Comparison of ENCODE assay signal across 8 mouse cellular contexts in genomic region chr10:70599925-70600305, GRCm38 (mm10). TPM values are rescaled to one million over a fixed set of nuclear protein-coding genes. Genes with fewer than 3 reads are reported as not detected.
DNase-seq lines count a peak whose midpoint lies in the region; ATAC-seq and TF ChIP-seq lines count a peak whose summit lies in the region.

No protein-coding gene starts in this region.

- H3K4me1 ChIP-seq in embryonic facial prominence, embryonic 13.5 days, result peaks cover 13% of the 10 kb centered on the region
- H3K4me1 ChIP-seq in hindbrain, embryonic 15.5 days (replicated peaks), result peaks cover 24% of the 10 kb centered on the region
- no peaks in the 10 kb centered on the region; the same call in 1 of the 2 replicates for H3K4me1 ChIP-seq in midbrain, postnatal 0 days (ENCODE audit: insufficient read depth, low read length)

- H3K36me3 ChIP-seq in embryonic facial prominence, embryonic 13.5 days, result no peaks in the 10 kb centered on the region
- H3K36me3 ChIP-seq in hindbrain, embryonic 15.5 days, result no peaks in the 10 kb centered on the region
- H3K36me3 ChIP-seq in midbrain, postnatal 0 days (ENCODE audit: insufficient read depth, low read length), result no peaks in the 10 kb centered on the region

- TF ChIP-seq CTCF in left cerebral cortex, adult 2 months (IDR thresholded peaks at IDR 0.05), result no peak
- TF ChIP-seq CTCF in midbrain, postnatal 0 days (IDR thresholded peaks at IDR 0.05), result no peak

- H3K27me3 ChIP-seq in embryonic facial prominence, embryonic 13.5 days, result peaks cover 38% of the 10 kb centered on the region
- no peaks in the 10 kb centered on the region for H3K27me3 ChIP-seq in hindbrain, embryonic 15.5 days
- H3K27me3 ChIP-seq in midbrain, postnatal 0 days (ENCODE audit: insufficient read depth, low read length), result no peaks in the 10 kb centered on the region

- H3K9me3 ChIP-seq in embryonic facial prominence, embryonic 13.5 days, result no peaks in the 10 kb centered on the region
- H3K9me3 ChIP-seq in hindbrain, embryonic 15.5 days, result no peaks in the 10 kb centered on the region
- no peaks in the 10 kb centered on the region; the same call in 1 of the 2 replicates for H3K9me3 ChIP-seq in midbrain, postnatal 0 days (ENCODE audit: low read length)

- H3K4me2 ChIP-seq in embryonic facial prominence, embryonic 13.5 days, result peak overlapping the region; percentile 97
- peak overlapping the region; percentile 85 for H3K4me2 ChIP-seq in hindbrain, embryonic 15.5 days
- peak overlapping the region; percentile 91 for H3K4me2 ChIP-seq in midbrain, postnatal 0 days (ENCODE audit: low read depth, low read length, poor library complexity, severe bottlenecking)

- 1% methylated on average over 28 of the region's 28 CpGs for WGBS in embryonic facial prominence, embryonic 13.5 days
- WGBS in hindbrain, embryonic 15.5 days, result 0% methylated on average over 28 of the region's 28 CpGs
- 1% methylated on average over 27 of the region's 28 CpGs for WGBS in midbrain, postnatal 0 days

- peak; percentile 49; the same call in 1 of the 2 replicates for ATAC-seq in embryonic facial prominence, embryonic 13.5 days (ENCODE audit: insufficient number of reproducible peaks, insufficient read depth, low FRiP score, low TSS enrichment, low read depth)
- peak; percentile 46 for ATAC-seq in hindbrain, embryonic 15.5 days (ENCODE audit: low FRiP score, low read depth)
- peak; percentile 42 for ATAC-seq in midbrain, postnatal 0 days (ENCODE audit: low FRiP score)
- no peak for ATAC-seq in granulocyte monocyte progenitor cell, adult 5-6 weeks (replicated peaks; ENCODE audit: poor library complexity, severe bottlenecking)

- H3K4me3 ChIP-seq in left cerebral cortex, adult 2 months, result peak overlapping the region; percentile 95
- peak overlapping the region; percentile 72 for H3K4me3 ChIP-seq in embryonic facial prominence, embryonic 13.5 days
- peak overlapping the region; percentile 77 for H3K4me3 ChIP-seq in hindbrain, embryonic 15.5 days
- peak overlapping the region; percentile 74 for H3K4me3 ChIP-seq in midbrain, postnatal 0 days (ENCODE audit: low read depth, low read length)

- intact Hi-C loops in left cerebral cortex, adult 2 months (cut with DNase I), result loop anchor here (1.0 to 10.0 kb wide), 6 partner anchors 37 to 615 kb away; no protein-coding TSS in a partner anchor
- intact Hi-C loops in left cerebral cortex, postnatal 10 days (cut with DNase I), result loop anchor here (5.0 kb wide), 2 partner anchors 117 to 212 kb away; no protein-coding TSS in a partner anchor

- peak overlapping the region; percentile 62 for H3K9ac ChIP-seq in embryonic facial prominence, embryonic 13.5 days
- H3K9ac ChIP-seq in hindbrain, embryonic 15.5 days, result peak overlapping the region; percentile 84
- peak overlapping the region; percentile 97 for H3K9ac ChIP-seq in midbrain, postnatal 0 days (replicated peaks; ENCODE audit: low read length, poor library complexity, severe bottlenecking)

- no peak for DNase-seq in left cerebral cortex, adult 2 months (ENCODE audit: extremely low spot score in 1 of 2, low spot score in 2 of 2)
- DNase-seq in left cerebral cortex, postnatal 10 days (ENCODE audit: extremely low spot score in 1 of 2, low spot score in 2 of 2), result no peak
- DNase-seq in midbrain, postnatal 0 days (ENCODE audit: low spot score), result peak; percentile 50
- DNase-seq in urinary bladder, postnatal 10 days (ENCODE audit: low spot score), result no peak
- DNase-seq in kidney, adult 9 months, result no peak

- peak overlapping the region; percentile 97 for H3K27ac ChIP-seq in left cerebral cortex, adult 2 months
- 0 out of 2 replicates have a peak overlapping the region, but pooled peaks have one; percentile 16 for H3K27ac ChIP-seq in embryonic facial prominence, embryonic 13.5 days
- H3K27ac ChIP-seq in hindbrain, embryonic 15.5 days (replicated peaks), result peak overlapping the region; percentile 97
- H3K27ac ChIP-seq in midbrain, postnatal 0 days (ENCODE audit: low read depth, low read length), result peak overlapping the region; percentile 97

RNA-seq across cellular contexts. Expression of gene Phyhipl, which starts 55.9 kb away (rescaled TPM):
- total RNA-seq in left cerebral cortex, adult 2 months (2021), result 100 to 1,000 TPM; 212 to 221 TPM
- total RNA-seq in left cerebral cortex, postnatal 10 days (2021), result 100 to 1,000 TPM; 209 to 221 TPM
- polyA plus RNA-seq in embryonic facial prominence, embryonic 13.5 days (2015; fragmentation: Nextera tagmentation; extraction: Ambion mirVana), result 4.5 and 5.0 TPM in 2 replicates
- 293 and 310 TPM in 2 replicates for polyA plus RNA-seq in hindbrain, embryonic 15.5 days (2015; fragmentation: Nextera tagmentation; extraction: Ambion mirVana)
- 38.5 and 55.4 TPM in 2 replicates for total RNA-seq in midbrain, postnatal 0 days (2014; rRNA removed)
- polyA plus RNA-seq in midbrain, postnatal 0 days (2015; fragmentation: Nextera tagmentation; extraction: Ambion mirVana), result 307 and 323 TPM in 2 replicates
- not detected in 2 replicates for total RNA-seq in granulocyte monocyte progenitor cell, adult 5-6 weeks (2014; fragmentation: Nextera tagmentation)
- not detected in 2 replicates for total RNA-seq in granulocyte monocyte progenitor cell, adult 5-6 weeks (2017)

Comparison
In these comparisons a context has a peak if more than half of its experiments do, and no peak if none do; other contexts are left out.
1. H3K27ac ChIP-seq: peak in every context shown above with its lines; median percentile 97 in left cerebral cortex, adult 2 months; 97 in hindbrain, embryonic 15.5 days; 97 in midbrain, postnatal 0 days; 16 in embryonic facial prominence, embryonic 13.5 days.
2. RNA of gene Phyhipl, which starts 55.9 kb away (total RNA-seq): 209 to 221 TPM in left cerebral cortex, postnatal 10 days, 212 to 221 TPM in left cerebral cortex, adult 2 months and 38.5 to 55.4 TPM in midbrain, postnatal 0 days; not detected in granulocyte monocyte progenitor cell, adult 5-6 weeks; every median in the first group is over 10 times any median in the second.
3. Peak in every context shown above with its lines, with median percentiles within 50 percentile points of each other: H3K4me3 ChIP-seq, H3K4me2 ChIP-seq and H3K9ac ChIP-seq.